Mouse (Mus musculus) kidney, postnatal 25 days (tissue): Measurements from ENCODE around the gene Prl2c3.
"Not testable (repeated sequence)": the region's sequence is repeated elsewhere in the genome, so short reads cannot be mapped to it uniquely, and the experiment has no call there.

Experiments used
- DNase-seq, 2 experiments: peaks; one replicate each; pipeline ENCODE4 v3.0.0; 2021; ENCODE audit warnings: mixed read lengths in 2 of 2

Prl2c3 gene

GRCm38 (mm10) chr13:12799979-12800378 lies at the start of gene Prl2c3:
Gene Prl2c3, minus strand, starts transcription at chr13:12800079.
- DNase-seq, result not testable (repeated sequence)

GRCm38 (mm10) chr13:12848254-12848653 lies 48.4 kb upstream of the Prl2c3 start:
- not testable (repeated sequence) for DNase-seq

- DNase-seq, result not testable (repeated sequence)
Observed at GRCm38 (mm10) chr13:12844701-12845100, 44.8 kb upstream of the Prl2c3 start.

GRCm38 (mm10) chr13:12837546-12837945 lies 37.7 kb upstream of the Prl2c3 start:
- not testable (repeated sequence) for DNase-seq

- DNase-seq, result no peak
Observed at GRCm38 (mm10) chr13:12831769-12832168, 31.9 kb upstream of the Prl2c3 start.

GRCm38 (mm10) chr13:12829031-12829430 lies 29.2 kb upstream of the Prl2c3 start:
- DNase-seq, result no peak

GRCm38 (mm10) chr13:12824500-12825176 lies 24.8 kb upstream of the Prl2c3 start:
- DNase-seq, result not testable (repeated sequence)

GRCm38 (mm10) chr13:12813734-12814424 lies 14.0 kb upstream of the Prl2c3 start:
- DNase-seq, result not testable (repeated sequence)

GRCm38 (mm10) chr13:12809591-12809990 lies 9.7 kb upstream of the Prl2c3 start:
- DNase-seq, result no peak

- DNase-seq, result not testable (repeated sequence)
Observed at GRCm38 (mm10) chr13:12808793-12809512, 9.1 kb upstream of the Prl2c3 start.

- DNase-seq, result not testable (repeated sequence)
Observed at GRCm38 (mm10) chr13:12806496-12806895, 6.6 kb upstream of the Prl2c3 start.

GRCm38 (mm10) chr13:12769442-12770091 lies 30.3 kb downstream of the Prl2c3 start:
- DNase-seq, result not testable (repeated sequence)
